Mouse (Mus musculus): ENCODE measurements at regions not wholly inside any gene's neighbourhood (a gene's known extent, or its start where the extent isn't known, plus 50 kb on each side); places are given as distances from the start of the nearest gene placed in this dataset.
"Not testable (repeated sequence)": the region's sequence is repeated elsewhere in the genome, so short reads cannot be mapped to it uniquely, and the experiment has no call there.

- DNase-seq = no peak
Observed at GRCm38 (mm10) chr6:89059431-89059975, 157.5 kb downstream of the Tpra1 start.

GRCm38 (mm10) chr6:89064977-89065580 is 163.0 kb downstream of the Tpra1 start:
- no peak for DNase-seq

GRCm38 (mm10) chr6:89066588-89066987 is 164.5 kb downstream of the Tpra1 start:
- DNase-seq = no peak

- no peak for DNase-seq
Observed at GRCm38 (mm10) chr6:89068286-89068685, 166.2 kb downstream of the Tpra1 start.

- DNase-seq = no peak
Observed at GRCm38 (mm10) chr6:89069108-89069507, 167.1 kb downstream of the Tpra1 start.

- no peak for DNase-seq
Observed at GRCm38 (mm10) chr6:89070011-89070410, 168.0 kb downstream of the Tpra1 start.

- DNase-seq = no peak
Observed at GRCm38 (mm10) chr6:89071766-89072165, 169.7 kb downstream of the Tpra1 start.

- DNase-seq = no peak
Observed at GRCm38 (mm10) chr6:89072569-89072968, 170.5 kb downstream of the Tpra1 start.

- DNase-seq = no peak
Observed at GRCm38 (mm10) chr6:89081624-89082300, 179.7 kb downstream of the Tpra1 start.

GRCm38 (mm10) chr6:89084437-89084836 is 182.4 kb downstream of the Tpra1 start:
- no peak for DNase-seq

GRCm38 (mm10) chr6:89085151-89085550 is 183.1 kb downstream of the Tpra1 start:
- DNase-seq = no peak

- DNase-seq = no peak
Observed at GRCm38 (mm10) chr6:89087620-89088019, 185.6 kb downstream of the Tpra1 start.

- DNase-seq = no peak
Observed at GRCm38 (mm10) chr6:89090096-89090495, 188.0 kb downstream of the Tpra1 start.

GRCm38 (mm10) chr6:89095911-89096310 is 193.9 kb downstream of the Tpra1 start:
- DNase-seq = no peak

- DNase-seq = no peak
Observed at GRCm38 (mm10) chr6:89097531-89097930, 195.5 kb downstream of the Tpra1 start.

GRCm38 (mm10) chr6:89119241-89119640 is 217.2 kb downstream of the Tpra1 start:
- no peak for DNase-seq

GRCm38 (mm10) chr6:89121023-89121745 is 219.1 kb downstream of the Tpra1 start:
- no peak for DNase-seq

- DNase-seq = no peak
Observed at GRCm38 (mm10) chr6:89121746-89122070, 219.7 kb downstream of the Tpra1 start.

GRCm38 (mm10) chr6:89125916-89126315 is 223.9 kb downstream of the Tpra1 start:
- no peak for DNase-seq

- DNase-seq = not testable (repeated sequence)
Observed at GRCm38 (mm10) chr6:89128141-89128540, 226.1 kb downstream of the Tpra1 start.

- no peak for DNase-seq
Observed at GRCm38 (mm10) chr6:89140469-89140868, 222.0 kb downstream of the Plxna1 start.

GRCm38 (mm10) chr6:89153027-89153662 is 209.3 kb downstream of the Plxna1 start:
- DNase-seq = no peak

GRCm38 (mm10) chr6:89157501-89157900 is 204.9 kb downstream of the Plxna1 start:
- no peak for DNase-seq

Measured in thymus, postnatal 25 days (tissue).